Mouse (Mus musculus): Measurements from ENCODE around the gene N4bp1.

The N4bp1 gene

DNA sequence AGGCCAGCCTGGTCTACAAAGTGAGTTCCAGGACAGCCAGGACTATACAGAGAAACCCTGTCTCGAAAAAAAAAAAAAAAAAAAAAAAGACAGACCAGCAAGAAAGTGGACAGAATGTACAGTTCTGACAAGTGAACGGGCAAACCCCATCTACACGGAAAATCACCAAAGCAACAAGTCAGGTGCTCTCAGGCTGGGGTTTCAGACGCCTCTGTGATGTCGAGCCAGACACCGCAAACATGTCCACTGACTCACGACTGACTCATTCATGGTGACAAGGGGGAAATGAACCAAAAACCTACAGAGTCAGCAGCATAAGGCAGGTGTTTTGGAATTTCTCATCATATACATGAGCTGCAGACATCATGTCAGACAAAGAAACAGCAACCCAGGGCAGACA, 28.8 kb downstream of the N4bp1 start:
- no peak for DNase-seq (ENCODE audit: low spot score in 2 of 2)

DNA sequence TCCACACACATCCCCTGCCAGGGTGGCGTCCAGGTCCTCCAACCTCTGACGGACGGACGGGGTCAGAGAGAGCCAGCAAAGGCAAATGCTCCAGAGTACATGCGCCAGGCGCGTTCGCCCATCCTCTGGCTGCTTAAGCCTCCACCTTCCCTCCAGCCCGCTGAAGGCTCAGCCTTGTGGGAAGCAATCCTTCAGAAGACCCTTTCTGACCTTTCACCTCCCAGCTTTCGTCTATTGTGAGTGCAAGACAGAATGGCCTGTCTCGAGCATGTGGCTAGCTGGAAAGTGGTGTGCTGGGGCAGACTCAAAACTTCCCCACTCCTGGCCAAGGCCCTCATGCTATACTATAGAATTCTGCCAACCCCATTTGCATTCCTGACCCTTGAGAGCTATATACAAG, 30.4 kb downstream of the N4bp1 start:
- no peak for DNase-seq (ENCODE audit: low spot score in 2 of 2)

DNA sequence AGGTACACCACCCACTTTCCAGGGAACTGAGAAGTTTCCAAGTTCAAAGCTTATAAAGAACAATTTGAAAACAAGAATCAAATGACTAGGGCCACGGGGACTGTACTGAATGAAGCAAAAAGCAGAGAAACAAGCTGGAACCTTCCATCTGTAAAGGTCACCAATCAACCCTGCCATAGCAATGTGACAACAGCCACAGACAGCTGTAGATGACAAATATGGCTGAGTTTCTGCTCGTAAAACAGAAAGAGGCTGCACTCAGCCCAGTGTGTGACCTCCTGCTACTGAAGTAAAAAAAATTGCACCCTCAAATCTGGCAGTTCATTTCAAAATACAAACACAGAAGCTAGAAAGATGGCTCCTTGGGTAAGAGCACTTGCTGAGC, 31.1 kb downstream of the N4bp1 start:
- DNase-seq (ENCODE audit: low spot score in 2 of 2), result no peak

- DNase-seq (ENCODE audit: low spot score in 2 of 2), result no peak
Measured at GRCm38 (mm10) chr8:86853266-86853988, 31.6 kb downstream of the N4bp1 start.

GRCm38 (mm10) chr8:86852491-86852890, 32.6 kb downstream of the N4bp1 start:
- no peak for DNase-seq (ENCODE audit: low spot score in 2 of 2)

GRCm38 (mm10) chr8:86848876-86849275, 36.2 kb downstream of the N4bp1 start:
- DNase-seq (ENCODE audit: low spot score in 2 of 2), result no peak

- no peak for DNase-seq (ENCODE audit: low spot score in 2 of 2)
Measured at GRCm38 (mm10) chr8:86848401-86848800, 36.7 kb downstream of the N4bp1 start.

GRCm38 (mm10) chr8:86847091-86847490, 38.0 kb downstream of the N4bp1 start:
- no peak for DNase-seq (ENCODE audit: low spot score in 2 of 2)

- DNase-seq (ENCODE audit: low spot score in 2 of 2), result no peak
Measured at GRCm38 (mm10) chr8:86845875-86846274, 39.2 kb downstream of the N4bp1 start.

GRCm38 (mm10) chr8:86844856-86845255, 40.2 kb downstream of the N4bp1 start:
- no peak for DNase-seq (ENCODE audit: low spot score in 2 of 2)

- DNase-seq (ENCODE audit: low spot score in 2 of 2), result peak; percentile 22 to 42
Measured at GRCm38 (mm10) chr8:86843896-86844295, 41.2 kb downstream of the N4bp1 start.

GRCm38 (mm10) chr8:86841556-86842309, 43.3 kb downstream of the N4bp1 start:
- no peak for DNase-seq (ENCODE audit: low spot score in 2 of 2)

DNA sequence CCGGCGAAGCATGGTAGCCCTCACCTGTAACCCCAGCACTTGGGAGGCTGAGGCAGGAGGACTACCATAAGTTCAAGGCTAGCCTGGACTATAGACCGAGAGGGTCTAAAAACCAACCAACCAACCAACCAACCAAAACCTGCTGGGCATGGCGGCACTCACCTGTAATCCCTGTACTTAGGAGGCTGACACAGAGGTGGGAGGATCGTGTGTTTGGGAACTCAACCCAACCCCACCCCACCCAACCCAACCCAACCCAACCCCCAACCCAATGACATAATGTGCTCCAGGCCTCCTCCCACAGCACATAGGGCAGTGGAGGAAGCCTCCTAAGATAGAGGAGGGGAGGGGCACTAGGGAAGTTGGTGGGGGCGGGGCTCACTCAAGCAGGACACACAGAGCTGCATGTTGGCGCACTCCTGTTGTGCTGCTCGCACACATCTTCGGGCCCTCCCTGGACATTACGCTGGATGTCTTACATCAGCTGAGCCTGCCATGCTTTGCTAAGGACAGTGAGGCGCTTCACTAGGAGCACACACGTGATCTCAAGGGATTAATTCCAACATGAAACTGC, 44.9 kb downstream of the N4bp1 start:
- no peak for DNase-seq (ENCODE audit: low spot score in 2 of 2)

GRCm38 (mm10) chr8:86838707-86839438, 46.2 kb downstream of the N4bp1 start:
- no peak for DNase-seq (ENCODE audit: low spot score in 2 of 2)

DNA sequence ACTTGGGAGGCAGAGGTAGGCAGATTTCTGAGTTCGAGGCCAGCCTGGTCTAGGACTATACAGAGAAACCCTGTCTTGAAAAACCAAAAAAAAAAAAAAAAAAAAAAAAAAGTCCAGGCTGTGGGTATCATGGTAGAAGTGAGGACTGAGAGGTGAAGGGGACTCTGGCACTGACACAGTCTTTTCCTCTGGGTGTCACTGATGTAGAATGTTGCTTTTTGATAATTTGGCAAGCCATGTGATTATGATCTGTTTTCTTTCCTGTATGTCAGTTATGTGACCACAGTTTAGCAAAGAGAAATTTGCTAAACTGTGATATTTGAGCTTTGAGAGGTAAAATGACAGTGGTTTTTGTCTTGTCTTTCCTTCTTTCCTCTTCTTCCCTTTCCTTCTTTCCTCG, 47.8 kb downstream of the N4bp1 start:
- no peak for DNase-seq (ENCODE audit: low spot score in 2 of 2)

GRCm38 (mm10) chr8:86835881-86836280, 49.2 kb downstream of the N4bp1 start:
- DNase-seq (ENCODE audit: low spot score in 2 of 2), result no peak

- DNase-seq (ENCODE audit: low spot score in 2 of 2), result no peak
Measured at GRCm38 (mm10) chr8:86834496-86835260, 50.4 kb downstream of the N4bp1 start.

DNA sequence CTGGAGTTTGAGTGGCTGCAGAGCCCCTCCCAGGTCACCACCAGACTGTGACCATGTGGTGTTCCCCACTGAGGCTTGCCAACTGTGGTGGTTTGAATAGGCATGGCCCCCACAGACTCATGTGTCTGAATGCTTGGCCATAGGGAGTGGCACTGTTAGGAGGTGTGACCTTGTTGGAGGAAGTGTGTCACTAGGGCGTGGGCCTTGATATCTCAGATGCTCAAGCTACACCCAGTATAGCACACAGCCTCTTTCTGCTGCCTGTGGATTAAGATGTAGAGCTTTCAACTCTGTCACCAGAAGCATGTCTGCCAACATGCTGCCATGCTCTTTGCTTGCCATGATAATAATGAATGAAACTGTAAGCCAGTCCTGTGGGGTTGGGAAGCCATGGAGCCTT, 51.1 kb downstream of the N4bp1 start:
- no peak for DNase-seq (ENCODE audit: low spot score in 2 of 2)

DNA sequence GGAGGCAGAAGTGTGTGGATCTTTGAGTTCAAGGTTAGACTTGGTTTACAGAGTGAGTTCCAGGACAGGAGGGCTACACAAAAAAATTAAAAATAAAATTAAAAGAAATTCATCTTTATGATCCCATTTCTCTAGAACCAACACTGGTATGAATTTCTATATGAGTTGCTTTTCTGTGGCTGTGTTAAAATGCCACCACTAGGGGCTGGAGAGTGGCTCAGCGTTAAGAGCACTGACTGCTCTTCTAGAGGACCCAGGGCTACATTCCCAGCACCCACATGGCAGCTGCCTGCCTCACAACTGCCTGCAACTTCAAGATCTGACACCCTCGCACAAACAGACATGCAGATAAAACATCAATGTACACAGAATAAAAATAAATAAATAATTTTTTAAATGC, 56.1 kb downstream of the N4bp1 start:
- no peak for DNase-seq (ENCODE audit: low spot score in 2 of 2)

DNA sequence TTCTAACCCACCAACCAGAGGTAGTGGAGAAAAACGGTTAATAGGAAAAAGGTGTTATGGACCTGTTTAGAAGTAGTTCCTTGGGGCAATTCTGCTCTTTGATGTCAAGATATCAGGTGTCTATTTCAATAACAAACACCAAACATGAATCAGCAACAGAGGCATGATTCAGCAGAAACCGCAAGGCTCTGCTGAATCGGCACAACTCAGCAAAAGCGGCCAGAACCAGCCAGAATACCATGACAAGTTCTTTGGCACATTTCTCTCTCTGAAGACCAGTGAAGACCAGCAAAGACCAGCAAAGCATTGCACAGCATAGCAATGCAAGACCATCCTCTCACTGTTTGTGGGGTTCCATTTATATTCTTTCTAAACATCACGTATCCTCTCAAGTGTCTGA, 57.9 kb downstream of the N4bp1 start:
- no peak for DNase-seq (ENCODE audit: low spot score in 2 of 2)

DNA sequence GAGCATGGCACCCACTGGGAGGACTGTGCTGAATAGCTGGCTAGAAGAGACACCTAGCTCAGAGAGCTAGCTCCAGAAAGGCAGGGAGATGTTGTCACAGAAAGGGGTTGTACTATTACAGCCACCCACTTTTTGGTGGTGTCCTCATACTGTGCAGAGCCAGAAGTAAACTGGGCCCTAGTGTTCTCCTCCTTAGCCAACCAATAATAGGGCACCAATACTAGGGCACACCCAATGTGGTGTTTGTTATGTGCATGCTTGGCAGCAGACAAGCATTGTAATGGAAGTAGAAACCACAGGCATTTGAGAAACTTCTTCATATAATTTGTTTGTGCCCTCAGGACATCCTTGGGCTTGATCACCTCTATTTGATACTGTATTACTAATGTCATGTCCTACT, 58.5 kb downstream of the N4bp1 start:
- no peak for DNase-seq (ENCODE audit: low spot score in 2 of 2)
